19 mouse cellular contexts compared by ENCODE assay signal in genomic region chr19:43513874-43514273, GRCm38 (mm10). TPM values are rescaled to one million over a fixed set of nuclear protein-coding genes. Genes with fewer than 3 reads are reported as not detected.
DNase-seq lines count a peak whose midpoint lies in the region; ATAC-seq and TF ChIP-seq lines count a peak whose summit lies in the region.
"Had no signal": no experiment of that assay in that cellular context is flagged by ENCODE, and none has a peak within 500 bp of the region (broad histone marks: within the 10 kb centered on the region; RNA-seq: fewer than 3 reads in every experiment).

No protein-coding gene starts in this region.

- H3K4me3 ChIP-seq in kidney, embryonic 14.5 days (ENCODE audit: low read length), result no peak overlapping the region
- no peak overlapping the region for H3K4me3 ChIP-seq in kidney, postnatal 0 days (replicated peaks; ENCODE audit: low read depth, low read length)
- H3K4me3 ChIP-seq in liver, embryonic 13.5 days (replicated peaks), result no peak overlapping the region
- no peak overlapping the region for H3K4me3 ChIP-seq in stomach, postnatal 0 days (ENCODE audit: low read depth, low read length)
- H3K4me3 ChIP-seq in limb, embryonic 10.5 days, result no peak overlapping the region
- H3K4me3 ChIP-seq: forebrain, embryonic 13.5 days; hindbrain, embryonic 15.5 days; lung, embryonic 15.5 days; megakaryocyte, embryonic 14.5 days had no signal

- no peak overlapping the region for H3K9ac ChIP-seq in kidney, embryonic 14.5 days (ENCODE audit: low read depth, low read length)
- no peak overlapping the region for H3K9ac ChIP-seq in kidney, postnatal 0 days (ENCODE audit: low read depth, low read length)
- H3K9ac ChIP-seq in liver, embryonic 13.5 days, result no peak overlapping the region
- H3K9ac ChIP-seq in stomach, postnatal 0 days (ENCODE audit: low read length), result no peak overlapping the region
- H3K9ac ChIP-seq: forebrain, embryonic 13.5 days; hindbrain, embryonic 15.5 days; lung, embryonic 15.5 days had no signal

- TF ChIP-seq EP300 in stomach, postnatal 0 days (optimal IDR thresholded peaks at IDR 0.05), result no peak

- H3K4me2 ChIP-seq in kidney, embryonic 14.5 days (replicated peaks; ENCODE audit: low read depth, low read length), result no peak overlapping the region
- no peak overlapping the region for H3K4me2 ChIP-seq in kidney, postnatal 0 days (ENCODE audit: low read length)
- no peak overlapping the region for H3K4me2 ChIP-seq in liver, embryonic 13.5 days
- H3K4me2 ChIP-seq in stomach, postnatal 0 days (replicated peaks; ENCODE audit: low read depth), result no peak overlapping the region
- H3K4me2 ChIP-seq: forebrain, embryonic 13.5 days; heart, embryonic 11.5 days; hindbrain, embryonic 15.5 days; lung, embryonic 15.5 days had no signal

- H3K36me3 ChIP-seq in kidney, embryonic 14.5 days (ENCODE audit: control insufficient read depth, insufficient read depth, low read length), result peaks cover 19% of the 10 kb centered on the region
- peaks cover 4% of the 10 kb centered on the region; the same call in 1 of the 2 replicates for H3K36me3 ChIP-seq in kidney, postnatal 0 days (ENCODE audit: insufficient read depth, low read length)
- peaks cover 50% of the 10 kb centered on the region for H3K36me3 ChIP-seq in liver, embryonic 13.5 days
- no peaks in the 10 kb centered on the region; the same call in 1 of the 2 replicates for H3K36me3 ChIP-seq in stomach, postnatal 0 days (ENCODE audit: control insufficient read depth, insufficient read depth, low read length)
- H3K36me3 ChIP-seq in limb, embryonic 10.5 days, result peaks cover 76% of the 10 kb centered on the region

- peak; percentile 27 for DNase-seq in kidney, adult 18-20 months
- no peak for DNase-seq in kidney, postnatal 0 days (ENCODE audit: low spot score)
- no peak for DNase-seq in liver, embryonic 13.5 days
- DNase-seq in stomach, postnatal 0 days (ENCODE audit: low spot score), result peak; percentile 83
- DNase-seq in limb, embryonic 10.5 days (ENCODE audit: low spot score), result no peak
- DNase-seq in cerebellum, postnatal 14 days, result no peak
- DNase-seq in gastrocnemius, postnatal 10 days, result no peak
- DNase-seq: adrenal gland, postnatal 14 days; cerebellum, adult 11-12 months; cerebellum, postnatal 36 days; spleen, adult 18-20 months; thymus, postnatal 14 days had no signal

- H3K27me3 ChIP-seq in kidney, embryonic 14.5 days (ENCODE audit: control insufficient read depth, insufficient read depth, low read length), result no peaks in the 10 kb centered on the region
- H3K27me3 ChIP-seq in kidney, postnatal 0 days (ENCODE audit: insufficient read depth, low read length), result no peaks in the 10 kb centered on the region
- H3K27me3 ChIP-seq in liver, embryonic 13.5 days, result no peaks in the 10 kb centered on the region
- no peaks in the 10 kb centered on the region for H3K27me3 ChIP-seq in stomach, postnatal 0 days (ENCODE audit: control insufficient read depth, insufficient read depth, low read length)
- H3K27me3 ChIP-seq in limb, embryonic 10.5 days (ENCODE audit: low read depth, poor library complexity, severe bottlenecking), result no peaks in the 10 kb centered on the region
- H3K27me3 ChIP-seq: forebrain, embryonic 13.5 days; hindbrain, embryonic 15.5 days; lung, embryonic 15.5 days; megakaryocyte, embryonic 14.5 days had no signal

- 78% methylated on average over 8 of the region's 8 CpGs for WGBS in kidney, embryonic 14.5 days
- WGBS in kidney, postnatal 0 days, result 61% methylated on average over 8 of the region's 8 CpGs
- WGBS in liver, embryonic 13.5 days (ENCODE audit: insufficient replicate concordance), result 80% methylated on average over 8 of the region's 8 CpGs
- WGBS in stomach, postnatal 0 days, result 76% methylated on average over 8 of the region's 8 CpGs
- 92% methylated on average over 8 of the region's 8 CpGs for WGBS in limb, embryonic 10.5 days

- no peak overlapping the region for H3K27ac ChIP-seq in kidney, embryonic 14.5 days (ENCODE audit: low read depth, low read length)
- H3K27ac ChIP-seq in kidney, postnatal 0 days, result peak overlapping the region; percentile 22; the same call in 1 of the 2 replicates
- H3K27ac ChIP-seq in liver, embryonic 13.5 days, result 0 out of 2 replicates have a peak overlapping the region, but pooled peaks have one; percentile 47
- H3K27ac ChIP-seq in stomach, postnatal 0 days (replicated peaks), result no peak overlapping the region
- no peak overlapping the region for H3K27ac ChIP-seq in limb, embryonic 10.5 days
- H3K27ac ChIP-seq: forebrain, embryonic 13.5 days; hindbrain, embryonic 15.5 days; lung, embryonic 15.5 days had no signal

- TF ChIP-seq CTCF in kidney, postnatal 0 days (IDR thresholded peaks at IDR 0.05; ENCODE audit: low read depth), result no peak
- TF ChIP-seq CTCF in stomach, postnatal 0 days (IDR thresholded peaks at IDR 0.05; ENCODE audit: low read depth), result no peak

- no peak for ATAC-seq in kidney, embryonic 14.5 days (ENCODE audit: low FRiP score, low TSS enrichment)
- peak; percentile 64 for ATAC-seq in kidney, postnatal 0 days (replicated peaks; ENCODE audit: low FRiP score, low read depth)
- peak; percentile 66 for ATAC-seq in liver, embryonic 13.5 days (ENCODE audit: low read depth)
- ATAC-seq in stomach, postnatal 0 days (ENCODE audit: low FRiP score, low TSS enrichment), result peak; percentile 91
- ATAC-seq: forebrain, embryonic 13.5 days; midbrain, embryonic 16.5 days had no signal

- H3K9me3 ChIP-seq in kidney, embryonic 14.5 days (ENCODE audit: control insufficient read depth, low read length), result no peaks in the 10 kb centered on the region
- no peaks in the 10 kb centered on the region for H3K9me3 ChIP-seq in kidney, postnatal 0 days (replicated peaks; ENCODE audit: low read length)
- H3K9me3 ChIP-seq in liver, embryonic 13.5 days (replicated peaks), result no peaks in the 10 kb centered on the region
- no peaks in the 10 kb centered on the region for H3K9me3 ChIP-seq in stomach, postnatal 0 days (ENCODE audit: control insufficient read depth, low read length)
- no peaks in the 10 kb centered on the region for H3K9me3 ChIP-seq in limb, embryonic 10.5 days (replicated peaks)
- H3K9me3 ChIP-seq: forebrain, embryonic 13.5 days; hindbrain, embryonic 15.5 days; lung, embryonic 15.5 days; megakaryocyte, embryonic 14.5 days had no signal

- 0 out of 2 replicates have a peak, but pooled peaks cover 3% of the 10 kb centered on the region for H3K4me1 ChIP-seq in kidney, embryonic 14.5 days (ENCODE audit: control insufficient read depth, insufficient read depth, low read length)
- 0 out of 2 replicates have a peak, but pooled peaks cover 4% of the 10 kb centered on the region for H3K4me1 ChIP-seq in kidney, postnatal 0 days (replicated peaks; ENCODE audit: insufficient read depth, low read length)
- H3K4me1 ChIP-seq in liver, embryonic 13.5 days (replicated peaks), result peaks cover 23% of the 10 kb centered on the region
- no peaks in the 10 kb centered on the region for H3K4me1 ChIP-seq in stomach, postnatal 0 days (replicated peaks; ENCODE audit: control insufficient read depth, insufficient read depth)
- no peaks in the 10 kb centered on the region for H3K4me1 ChIP-seq in limb, embryonic 10.5 days
- H3K4me1 ChIP-seq: hindbrain, embryonic 15.5 days had no signal

RNA-seq across cellular contexts. Expression of gene Got1, which starts 10.5 kb away (rescaled TPM):
- polyA plus RNA-seq in kidney, embryonic 14.5 days (2014; fragmentation: Nextera tagmentation; extraction: Ambion mirVana), result 38.0 and 43.4 TPM in 2 replicates
- 86.6 and 93.6 TPM in 2 replicates for polyA plus RNA-seq in kidney, postnatal 0 days (2015; fragmentation: Nextera tagmentation; extraction: Ambion mirVana)
- 22.0 and 24.0 TPM in 2 replicates for polyA plus RNA-seq in liver, embryonic 13.5 days (2015; fragmentation: Nextera tagmentation; extraction: Ambion mirVana)
- 49.3 and 51.1 TPM in 2 replicates for polyA plus RNA-seq in stomach, postnatal 0 days (2015; fragmentation: Nextera tagmentation; extraction: Ambion mirVana)
- 53.9 and 64.8 TPM in 2 replicates for polyA plus RNA-seq in limb, embryonic 10.5 days (2016; fragmentation: Nextera tagmentation; extraction: Ambion mirVana)
- total RNA-seq in gastrocnemius, postnatal 10 days (2021), result 100 to 1,000 TPM; 152 to 177 TPM

Comparison
In these comparisons a context has a peak if more than half of its experiments do, and no peak if none do; other contexts are left out.
1. DNase-seq: peak in kidney, adult 18-20 months (single experiment) and stomach, postnatal 0 days (single experiment); none in kidney, postnatal 0 days (single experiment), liver, embryonic 13.5 days (single experiment), limb, embryonic 10.5 days (single experiment), cerebellum, postnatal 14 days (0 of 2) and gastrocnemius, postnatal 10 days (single experiment).
2. H3K27ac ChIP-seq: peak in kidney, postnatal 0 days (single experiment) and liver, embryonic 13.5 days (single experiment); none in kidney, embryonic 14.5 days (single experiment), stomach, postnatal 0 days (single experiment) and limb, embryonic 10.5 days (single experiment).